Mouse (Mus musculus): Measurements from ENCODE around the gene Slitrk6.

Slitrk6 gene

GRCm38 (mm10) chr14:110754484-110755307 lies at the start of gene Slitrk6:
Gene Slitrk6 (minus strand): TSS chr14:110755149.
- no peak for DNase-seq (ENCODE audit: low read depth, low spot score)

GRCm38 (mm10) chr14:110777546-110777945 lies 22.6 kb upstream of the Slitrk6 start:
- no peak for DNase-seq (ENCODE audit: low read depth, low spot score)

DNA sequence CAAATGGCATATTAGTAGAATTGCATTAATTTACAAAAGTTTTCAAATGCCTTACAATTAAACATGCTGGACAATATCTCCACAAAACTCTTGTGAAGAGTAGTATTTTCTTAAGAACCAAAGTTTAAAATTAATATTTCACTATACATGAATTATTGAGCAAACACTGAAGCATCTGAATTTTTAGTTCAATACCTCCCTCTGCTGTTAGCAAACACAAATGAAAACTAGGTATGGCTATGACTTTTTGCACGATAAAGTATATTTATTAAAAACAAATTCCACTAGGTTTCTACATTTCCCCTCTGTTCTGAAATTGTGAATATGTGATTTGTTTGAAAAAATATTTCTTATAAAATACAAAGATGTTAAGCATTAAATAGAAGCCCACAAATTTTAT lies 15.7 kb upstream of the Slitrk6 start:
- DNase-seq (ENCODE audit: low read depth, low spot score) = no peak

GRCm38 (mm10) chr14:110762588-110763220 lies 7.8 kb upstream of the Slitrk6 start:
- DNase-seq (ENCODE audit: low read depth, low spot score) = no peak

GRCm38 (mm10) chr14:110760909-110761308 lies 6.0 kb upstream of the Slitrk6 start:
- no peak for DNase-seq (ENCODE audit: low read depth, low spot score)

GRCm38 (mm10) chr14:110755308-110755650 lies 330 bp upstream of the Slitrk6 start:
- DNase-seq (ENCODE audit: low read depth, low spot score) = no peak

DNA sequence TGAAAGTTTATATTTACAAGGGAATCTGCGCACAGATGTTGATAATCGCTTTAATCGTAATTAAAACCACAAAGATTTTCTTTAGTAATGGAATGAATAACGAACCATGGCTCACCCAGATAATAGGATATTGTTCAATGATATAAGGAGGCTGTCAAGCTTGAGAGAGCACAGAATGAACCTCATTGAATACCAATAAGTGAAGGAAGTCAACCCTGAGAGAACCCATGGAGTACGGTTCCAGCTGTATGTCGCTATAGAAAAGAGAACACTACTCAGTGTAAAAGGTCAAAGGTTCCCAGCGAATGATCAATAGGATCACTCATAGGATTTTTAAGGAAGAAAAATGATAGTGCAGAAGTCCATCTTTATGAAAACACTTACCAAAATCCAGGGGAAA lies 15.1 kb downstream of the Slitrk6 start:
- DNase-seq (ENCODE audit: low read depth, low spot score) = no peak

- no peak for DNase-seq (ENCODE audit: low read depth, low spot score)
Observed at GRCm38 (mm10) chr14:110739368-110739767, 15.6 kb downstream of the Slitrk6 start.

DNA sequence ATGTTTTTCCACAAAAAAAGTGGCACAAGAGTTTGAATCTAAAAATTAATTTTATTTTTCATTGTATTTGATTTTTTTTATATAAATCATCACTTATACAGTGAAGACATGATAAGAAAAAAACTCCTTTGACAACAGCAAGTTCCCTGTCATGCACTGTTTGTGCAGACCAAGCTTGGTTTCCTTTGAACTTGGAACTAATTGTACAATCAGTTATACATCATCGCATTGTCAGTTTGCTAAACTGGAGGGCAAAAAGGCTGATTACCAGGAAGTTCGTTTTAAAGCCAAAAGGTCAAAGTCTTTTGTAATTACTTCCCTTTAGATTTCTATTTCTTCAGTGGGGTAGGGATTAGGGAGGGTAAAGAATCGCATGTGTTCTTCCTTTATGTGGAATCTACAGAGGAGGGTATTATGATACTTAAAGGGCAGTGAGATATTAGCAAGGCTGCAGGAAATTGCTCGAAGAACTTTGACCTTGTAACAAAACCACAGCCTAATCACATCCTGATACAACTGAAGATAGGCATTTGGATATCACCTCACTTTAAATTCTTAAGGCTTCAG lies 26.5 kb downstream of the Slitrk6 start:
- DNase-seq (ENCODE audit: low read depth, low spot score) = no peak

DNA sequence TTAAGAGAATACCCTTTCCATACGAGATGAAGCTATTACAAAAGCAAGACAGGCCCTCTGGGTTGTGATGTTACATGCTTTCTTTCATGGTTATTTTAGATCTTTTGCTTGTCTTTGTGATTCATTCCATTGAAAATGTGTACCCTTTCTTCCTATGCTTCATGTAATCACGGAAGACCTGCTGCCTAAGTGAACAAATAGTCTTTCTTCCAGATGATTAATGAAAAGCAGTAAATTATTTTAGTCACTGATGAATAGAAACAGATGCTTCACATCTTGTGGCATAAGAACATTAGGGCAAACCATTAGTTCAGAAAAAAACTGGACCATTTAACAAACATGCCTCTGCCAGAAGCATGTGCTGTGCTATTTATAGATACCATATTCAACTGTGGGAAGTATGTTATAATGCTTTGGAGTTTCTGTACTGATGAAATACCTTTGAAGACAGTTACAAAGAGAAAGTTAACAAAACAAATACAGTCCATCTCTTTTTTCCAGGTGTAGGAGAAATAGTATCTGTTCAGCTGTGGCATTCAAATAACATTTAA lies 30.8 kb downstream of the Slitrk6 start:
- DNase-seq (ENCODE audit: low read depth, low spot score) = no peak
